Mouse (Mus musculus) heart, embryonic 14.5 days (tissue): ENCODE data around the gene Nphs2. TPM values are rescaled to one million over a fixed set of nuclear protein-coding genes. Genes with fewer than 3 reads are reported as not detected.

Experiments used
- ATAC-seq: fragments of 200-750 bp; cut with Nextera tagmentation; 2 replicates; pipeline ENCODE4 v1.8.0; 2017; ENCODE audit warnings: low read depth, moderate TSS enrichment; ENCODE audit not compliant: insufficient number of reproducible peaks, insufficient read depth, low FRiP score
- H3K27ac ChIP-seq, 2 experiments: fragments of 200-500 bp in 1 of 2; fragments of 300-500 bp in 1 of 2; sonication (generic) in 1 of 2; replicated peaks in 1 of 2; 2 replicates each; pipeline ENCODE4 v1.5.1; 2012 to 2014; ENCODE audit warnings: low read depth in 2 of 2, low read length in 2 of 2, control low read depth in 1 of 2, mild to moderate bottlenecking in 1 of 2, mixed read lengths in 1 of 2; ENCODE audit not compliant: control insufficient read depth in 1 of 2, insufficient read depth in 1 of 2
- H3K27me3 ChIP-seq: fragments of 300-500 bp; sonication (generic); 2 replicates; pipeline ENCODE4 v1.6.1; 2014; ENCODE audit warnings: mild to moderate bottlenecking, low read length, control low read depth; ENCODE audit not compliant: control insufficient read depth, insufficient read depth
- H3K36me3 ChIP-seq: fragments of 300-500 bp; sonication (generic); 2 replicates; pipeline ENCODE4 v1.6.1; 2014; ENCODE audit warnings: mild to moderate bottlenecking, control low read depth, low read length, mixed read lengths; ENCODE audit not compliant: control insufficient read depth, insufficient read depth
- H3K4me1 ChIP-seq, 2 experiments: fragments of 200-500 bp in 1 of 2; fragments of 300-500 bp in 1 of 2; sonication (generic) in 1 of 2; 2 replicates each; pipeline ENCODE4 v1.6.1; 2012 to 2014; ENCODE audit warnings: low read length in 2 of 2, control low read depth in 1 of 2, mixed read lengths in 1 of 2; ENCODE audit not compliant: control insufficient read depth in 2 of 2, insufficient read depth in 2 of 2
- H3K4me2 ChIP-seq: fragments of 300-500 bp; sonication (generic); 2 replicates; pipeline ENCODE4 v1.6.1; 2014; ENCODE audit warnings: mild to moderate bottlenecking, low read length
- H3K4me3 ChIP-seq, 2 experiments: fragments of 200-500 bp in 1 of 2; fragments of 300-500 bp in 1 of 2; sonication (generic) in 1 of 2; 2 replicates each; pipeline ENCODE4 v1.5.1; 2012 to 2014; ENCODE audit warnings: low read length in 2 of 2, mild to moderate bottlenecking in 2 of 2, control low read depth in 1 of 2, low read depth in 1 of 2, moderate library complexity in 1 of 2; ENCODE audit not compliant: control insufficient read depth in 1 of 2, insufficient read depth in 1 of 2
- H3K9ac ChIP-seq: fragments of 300-500 bp; sonication (generic); 2 replicates; pipeline ENCODE4 v1.6.1; 2014; ENCODE audit warnings: mild to moderate bottlenecking, low read length
- H3K9me3 ChIP-seq: fragments of 300-500 bp; sonication (generic); 2 replicates; pipeline ENCODE4 v1.6.1; 2016; ENCODE audit warnings: low read length, control low read depth; ENCODE audit not compliant: control insufficient read depth
- WGBS: fragments of 180-500 bp; shearing (Covaris S2); extraction: QIAGEN DNeasy Blood & Tissue Kit; methylation state at CpG from one replicate; pipeline ENCODE4 v1.1.7; 2014; 5-methylcytosine and 5-hydroxymethylcytosine counted together
- polyA plus RNA-seq: library from polyadenylated mRNA; unstranded; fragments of >200 nt; fragmentation: Nextera tagmentation; extraction: Ambion mirVana; gene quantifications from 2 replicates; pipeline ENCODE4 v1.2.1, GENCODE M21; 2014

Gene Nphs2
- polyA plus RNA-seq, 1 experiment from 2014 or later, result not detected

- Histone ChIP-seq H3K4me2 (no peak overlapping the region), H3K4me1 (peaks cover 0 to 4% of the 10 kb centered on the region in 2 experiments; a peak in 3 of 4 replicates), H3K4me3 (no peak overlapping the region), H3K36me3 (no peaks in the 10 kb centered on the region), H3K27ac (no peak overlapping the region), H3K9ac (no peak overlapping the region), H3K27me3 (peaks cover 64% of the 10 kb centered on the region), H3K9me3 (no peaks in the 10 kb centered on the region)
- 60% methylated on average over 1 of the region's 1 CpGs for WGBS
- ATAC-seq, result no peak
Observed at GRCm38 (mm10) chr1:156308595-156308994, 1.9 kb upstream of the Nphs2 start.

DNA sequence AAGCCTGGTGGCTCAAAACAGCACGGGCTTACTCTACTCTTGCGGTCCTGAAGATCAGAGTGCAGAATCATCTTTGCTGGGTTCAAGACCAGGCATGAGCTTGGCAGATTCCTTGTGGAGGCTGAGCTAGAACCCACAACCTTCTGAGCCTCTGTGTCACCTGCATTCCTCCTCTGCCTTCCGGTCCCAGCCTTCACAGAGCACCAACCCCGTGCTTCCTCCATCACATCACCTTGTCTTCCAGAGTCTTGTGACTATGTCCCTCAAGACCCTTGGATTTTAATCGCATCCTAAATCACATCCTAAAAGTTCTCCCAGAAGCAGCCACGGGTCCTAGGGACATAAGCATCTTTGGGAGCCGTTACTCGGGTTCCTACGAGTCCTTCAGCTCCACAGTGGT is 12.6 kb downstream of the Nphs2 start:
- Histone ChIP-seq H3K4me1 (no peaks in the 10 kb centered on the region), H3K9ac (no peak overlapping the region), H3K4me2 (no peak overlapping the region), H3K27me3 (no peaks in the 10 kb centered on the region), H3K27ac (no peak overlapping the region), H3K36me3 (no peaks in the 10 kb centered on the region), H3K4me3 (no peak overlapping the region), H3K9me3 (no peaks in the 10 kb centered on the region)
- 76% methylated on average over 9 of the region's 9 CpGs for WGBS
- no peak for ATAC-seq

DNA sequence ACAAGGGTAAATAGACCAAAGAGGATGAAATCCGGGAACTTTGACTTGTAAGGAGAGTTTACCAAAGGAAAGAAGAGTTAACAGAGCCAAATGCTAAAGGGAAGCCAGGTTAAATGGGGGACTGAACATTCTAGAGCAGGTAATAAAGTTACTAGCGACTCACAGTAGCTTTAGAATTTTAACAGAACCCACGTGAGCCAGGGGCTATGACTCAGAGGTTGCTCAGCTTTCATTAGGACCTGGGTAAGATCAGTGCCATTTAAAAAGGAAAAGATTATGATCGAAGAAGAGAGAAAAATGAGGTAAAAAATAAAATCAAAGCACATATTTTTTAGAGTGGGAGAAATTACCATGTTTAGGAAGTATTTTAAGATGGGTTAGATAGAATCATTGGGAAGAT is 30.3 kb downstream of the Nphs2 start:
- no peak overlapping the region for H3K27ac ChIP-seq
- H3K4me2 ChIP-seq, result no peak overlapping the region
- no peaks in the 10 kb centered on the region for H3K36me3 ChIP-seq
- H3K9me3 ChIP-seq, result no peaks in the 10 kb centered on the region
- H3K9ac ChIP-seq, result no peak overlapping the region
- no peak for ATAC-seq
- 64% methylated on average over 4 of the region's 4 CpGs for WGBS
- no peak overlapping the region for H3K4me3 ChIP-seq
- no peaks in the 10 kb centered on the region for H3K4me1 ChIP-seq
- no peaks in the 10 kb centered on the region for H3K27me3 ChIP-seq

DNA sequence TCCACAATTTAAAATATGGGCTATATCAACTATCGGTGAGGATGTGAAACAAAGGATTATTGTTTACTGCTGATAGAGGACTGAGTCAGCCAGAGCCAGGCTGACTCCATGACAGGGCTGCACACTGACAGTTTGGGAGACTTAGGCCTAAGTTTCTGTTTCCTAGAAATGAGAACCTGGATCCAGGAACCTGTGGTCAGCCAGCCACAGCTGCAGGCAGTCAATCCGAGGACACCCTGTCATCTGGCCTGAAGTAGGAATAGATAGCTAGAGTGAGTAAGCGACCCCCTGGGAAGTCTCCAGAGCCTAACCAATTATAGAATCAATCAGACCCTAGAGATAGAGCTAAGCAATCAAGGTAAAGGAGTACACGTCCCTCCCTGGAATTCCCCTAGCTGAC is 33.9 kb downstream of the Nphs2 start:
- Histone ChIP-seq H3K9ac (no peak overlapping the region), H3K9me3 (no peaks in the 10 kb centered on the region), H3K36me3 (no peaks in the 10 kb centered on the region), H3K4me2 (no peak overlapping the region), H3K27me3 (no peaks in the 10 kb centered on the region), H3K4me1 (no peaks in the 10 kb centered on the region), H3K27ac (no peak overlapping the region), H3K4me3 (no peak overlapping the region)
- WGBS, result 35% methylated on average over 4 of the region's 4 CpGs
- ATAC-seq, result no peak

GRCm38 (mm10) chr1:156345633-156346032 is 35.1 kb downstream of the Nphs2 start:
- no peaks in the 10 kb centered on the region for H3K9me3 ChIP-seq
- H3K4me3 ChIP-seq, result no peak overlapping the region
- no peak for ATAC-seq
- H3K27me3 ChIP-seq, result no peaks in the 10 kb centered on the region
- H3K4me2 ChIP-seq, result no peak overlapping the region
- H3K4me1 ChIP-seq, result no peaks in the 10 kb centered on the region
- 92% methylated on average over 4 of the region's 4 CpGs for WGBS
- no peak overlapping the region for H3K27ac ChIP-seq
- H3K36me3 ChIP-seq, result no peaks in the 10 kb centered on the region
- no peak overlapping the region for H3K9ac ChIP-seq

DNA sequence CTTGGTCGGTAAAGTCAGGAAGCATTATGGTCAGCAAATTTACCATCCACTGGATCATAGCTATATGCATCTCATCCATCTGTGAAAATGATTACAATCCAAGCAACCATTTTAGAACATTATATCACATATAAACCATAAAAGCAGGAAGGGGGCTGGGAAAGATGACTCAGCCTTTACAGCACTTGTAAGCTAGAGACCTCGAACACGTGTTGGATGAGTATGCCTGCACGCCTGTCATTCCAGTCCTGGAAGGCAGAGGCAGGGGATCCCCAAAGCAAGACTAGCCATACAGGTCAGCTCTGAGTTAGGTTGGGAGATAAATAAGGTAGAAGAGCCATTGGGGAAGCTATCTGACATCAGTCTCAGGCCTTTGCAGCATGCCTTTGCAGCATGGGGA is 38.5 kb downstream of the Nphs2 start:
- H3K27me3 ChIP-seq, result no peaks in the 10 kb centered on the region
- no peaks in the 10 kb centered on the region for H3K4me1 ChIP-seq
- no peak overlapping the region for H3K4me3 ChIP-seq
- no peak overlapping the region for H3K27ac ChIP-seq
- H3K36me3 ChIP-seq, result no peaks in the 10 kb centered on the region
- whole genome bisulfite sequencing, result 54% methylated on average over 4 of the region's 4 CpGs
- H3K9ac ChIP-seq, result no peak overlapping the region
- ATAC-seq, result no peak
- no peak overlapping the region for H3K4me2 ChIP-seq
- no peaks in the 10 kb centered on the region for H3K9me3 ChIP-seq

GRCm38 (mm10) chr1:156350441-156350840 is 39.9 kb downstream of the Nphs2 start:
- H3K9me3 ChIP-seq, result no peaks in the 10 kb centered on the region
- no peaks in the 10 kb centered on the region for H3K4me1 ChIP-seq
- H3K36me3 ChIP-seq, result no peaks in the 10 kb centered on the region
- 83% methylated on average over 4 of the region's 4 CpGs for WGBS
- no peak for ATAC-seq
- H3K9ac ChIP-seq, result no peak overlapping the region
- no peak overlapping the region for H3K4me2 ChIP-seq
- H3K27me3 ChIP-seq, result no peaks in the 10 kb centered on the region
- H3K4me3 ChIP-seq, result no peak overlapping the region
- no peak overlapping the region for H3K27ac ChIP-seq

GRCm38 (mm10) chr1:156352466-156352865 is 41.9 kb downstream of the Nphs2 start:
- 78% methylated on average over 2 of the region's 2 CpGs for whole genome bisulfite sequencing
- H3K4me3 ChIP-seq, result no peak overlapping the region
- ATAC-seq, result no peak
- no peak overlapping the region for H3K9ac ChIP-seq
- no peaks in the 10 kb centered on the region for H3K4me1 ChIP-seq
- H3K36me3 ChIP-seq, result no peaks in the 10 kb centered on the region
- no peaks in the 10 kb centered on the region for H3K9me3 ChIP-seq
- H3K27ac ChIP-seq, result no peak overlapping the region
- no peak overlapping the region for H3K4me2 ChIP-seq
- no peaks in the 10 kb centered on the region for H3K27me3 ChIP-seq
